Mouse (Mus musculus) layer of hippocampus, adult 9-11 months (tissue): ENCODE results near the gene Pcnx3.
"Not testable (repeated sequence)": the region's sequence is repeated elsewhere in the genome, so short reads cannot be mapped to it uniquely, and the experiment has no call there.

Experiments
- DNase-seq: peaks from one replicate; pipeline ENCODE4 v3.0.0; 2022

The Pcnx3 gene

DNA sequence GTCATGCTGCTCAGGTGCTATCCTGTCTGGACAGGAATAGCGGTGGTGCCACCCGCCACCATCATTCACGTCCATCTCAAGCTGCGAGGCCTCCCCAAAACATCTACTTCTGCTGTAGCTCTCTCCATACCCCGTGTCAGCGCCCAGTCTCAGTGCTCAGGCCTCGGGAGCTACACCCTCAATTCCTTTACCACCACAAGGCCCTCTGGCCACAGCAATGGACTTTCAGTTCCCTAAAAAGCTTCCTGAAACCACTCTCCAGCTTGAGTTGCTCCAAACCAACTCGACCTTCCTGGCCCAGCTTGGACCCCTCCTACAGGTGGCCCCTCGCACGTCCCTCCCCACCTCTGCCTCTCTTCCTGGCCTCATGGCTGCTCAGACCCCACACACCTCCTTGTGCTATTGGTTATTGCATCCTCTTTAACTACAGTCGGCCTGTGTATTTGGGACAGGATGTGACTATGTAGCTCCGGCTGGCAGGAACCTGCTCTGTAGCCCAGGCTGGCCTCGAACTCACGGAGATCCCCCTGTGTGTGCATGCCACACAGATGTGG lies 23.3 kb upstream of the Pcnx3 start:
- DNase-seq, result no peak

DNA sequence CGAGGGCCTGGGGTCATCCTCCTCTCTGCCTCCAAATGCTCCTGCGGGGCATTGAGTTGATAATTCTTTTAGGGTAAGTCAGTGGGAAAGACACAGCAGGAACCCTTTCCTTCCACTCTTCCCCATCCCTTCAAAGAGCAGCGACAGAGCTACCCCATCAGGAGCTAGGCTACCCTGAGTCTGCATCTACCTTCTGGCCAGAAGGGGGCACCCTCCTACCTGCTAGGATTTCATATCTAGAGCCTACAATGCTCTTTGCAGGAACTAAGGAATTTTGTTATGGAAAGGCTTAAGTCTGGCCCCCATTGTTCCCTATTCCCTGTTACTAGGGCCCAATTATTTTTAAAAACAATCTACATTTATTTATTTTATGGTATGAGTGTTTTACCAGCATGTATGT lies 22.5 kb upstream of the Pcnx3 start:
- peak; percentile 70 for DNase-seq

DNA sequence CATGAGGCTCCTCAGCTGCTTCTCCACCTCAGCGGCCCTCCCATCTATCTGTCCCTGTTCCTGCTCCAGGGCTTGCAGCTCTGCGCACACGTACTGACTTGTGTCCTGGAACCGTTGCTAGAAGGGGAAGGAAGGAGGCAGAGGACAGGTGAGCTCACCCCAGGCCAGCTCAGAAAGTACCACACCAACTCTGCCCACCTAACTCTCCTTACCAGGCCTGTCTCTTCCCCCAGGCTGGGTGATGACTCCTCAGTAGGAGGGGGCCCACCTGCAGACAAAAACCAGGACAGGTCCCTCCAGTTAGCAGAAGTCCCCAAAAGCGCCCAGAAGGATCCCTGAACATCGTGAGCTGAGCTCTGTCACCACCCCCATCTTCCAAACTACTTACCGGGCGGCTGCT lies 21.9 kb upstream of the Pcnx3 start:
- DNase-seq, result no peak

DNA sequence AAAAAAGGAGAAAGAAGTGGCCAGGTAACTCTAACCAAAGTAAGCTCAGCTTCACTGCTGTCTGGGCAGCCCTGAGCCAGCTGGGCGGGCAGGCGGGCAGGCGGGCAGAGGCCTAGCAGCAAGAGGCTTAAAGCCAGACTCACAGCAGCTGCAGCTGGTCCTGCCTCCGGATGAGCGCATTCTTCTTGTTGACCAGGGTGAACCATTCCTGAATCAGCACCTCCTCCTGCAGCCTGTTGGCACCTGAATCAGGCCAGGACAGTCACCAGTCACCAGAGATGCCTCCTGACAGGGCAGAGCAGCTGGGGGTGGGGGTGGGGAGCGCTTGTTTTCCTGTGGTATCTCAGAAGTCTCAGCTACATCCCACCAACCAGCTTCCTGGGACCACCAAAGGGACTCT lies 21.4 kb upstream of the Pcnx3 start:
- no peak for DNase-seq

DNA sequence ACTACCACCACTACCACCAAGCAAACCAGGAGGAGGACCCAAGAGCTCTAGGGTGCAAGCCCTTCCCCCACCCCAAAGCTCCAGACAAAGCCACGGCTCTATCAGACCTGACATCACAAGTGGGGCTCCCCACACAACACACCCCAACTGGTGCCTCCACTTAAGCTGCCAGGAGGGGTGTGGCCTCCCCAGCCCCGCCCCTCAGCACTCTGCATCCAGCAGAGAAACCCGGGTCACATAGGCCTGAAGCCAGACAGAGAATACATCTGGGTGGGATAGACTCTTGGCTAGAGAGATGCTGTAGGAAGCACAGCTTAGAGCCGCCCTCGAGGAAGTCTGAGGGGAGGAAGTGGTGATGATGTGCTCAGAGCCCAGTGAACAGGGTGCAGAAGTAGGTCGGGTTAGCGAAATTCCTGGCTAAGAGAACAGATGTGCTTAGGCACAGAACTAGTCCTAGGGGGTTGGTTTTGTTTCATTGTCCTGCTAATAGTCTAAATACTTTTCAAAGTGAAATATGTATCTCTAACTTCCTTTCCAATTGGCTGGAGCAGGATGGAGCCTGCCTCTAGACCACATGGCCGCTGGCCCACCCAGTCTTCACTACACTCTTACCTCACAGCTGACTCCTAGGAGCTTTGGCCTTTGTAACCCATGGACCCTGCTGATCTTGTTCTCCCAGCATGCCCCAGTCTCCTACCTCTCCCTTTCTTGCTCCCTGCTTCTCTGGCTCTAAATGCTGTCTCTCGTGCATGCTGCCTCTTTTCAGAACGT lies 16.3 kb upstream of the Pcnx3 start:
- DNase-seq, result no peak

DNA sequence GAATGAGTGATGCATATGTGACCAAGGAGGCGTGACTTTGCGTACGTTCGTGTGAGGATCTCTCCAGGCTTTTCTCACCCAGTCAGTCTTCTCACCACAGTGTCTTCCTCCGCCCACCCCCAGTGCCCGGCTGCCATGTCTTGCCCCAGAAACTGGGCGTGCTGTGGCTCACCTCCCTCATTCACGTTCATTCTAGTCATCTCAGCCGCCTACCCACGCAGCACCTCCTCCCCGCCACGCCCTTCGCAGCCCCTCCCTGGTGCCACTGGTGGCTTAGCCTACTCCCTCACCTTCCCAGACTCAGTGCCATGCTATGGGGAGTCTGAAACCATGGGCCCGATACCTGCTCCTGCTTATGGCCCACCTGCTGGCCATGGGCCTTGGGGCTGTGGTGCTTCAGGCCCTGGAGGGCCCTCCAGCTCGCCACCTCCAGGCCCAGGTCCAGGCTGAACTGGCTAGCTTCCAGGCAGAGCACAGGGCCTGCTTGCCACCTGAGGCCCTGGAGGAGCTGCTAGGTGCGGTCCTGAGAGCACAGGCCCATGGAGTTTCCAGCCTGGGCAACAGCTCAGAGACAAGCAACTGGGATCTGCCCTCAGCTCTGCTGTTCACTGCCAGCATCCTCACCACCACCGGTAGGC lies 15.6 kb upstream of the Pcnx3 start, which contains the start of gene Kcnk7:
Gene Kcnk7, plus strand, starts transcription at position 205 of the 638 bp plus-strand sequence.
- no peak for DNase-seq

DNA sequence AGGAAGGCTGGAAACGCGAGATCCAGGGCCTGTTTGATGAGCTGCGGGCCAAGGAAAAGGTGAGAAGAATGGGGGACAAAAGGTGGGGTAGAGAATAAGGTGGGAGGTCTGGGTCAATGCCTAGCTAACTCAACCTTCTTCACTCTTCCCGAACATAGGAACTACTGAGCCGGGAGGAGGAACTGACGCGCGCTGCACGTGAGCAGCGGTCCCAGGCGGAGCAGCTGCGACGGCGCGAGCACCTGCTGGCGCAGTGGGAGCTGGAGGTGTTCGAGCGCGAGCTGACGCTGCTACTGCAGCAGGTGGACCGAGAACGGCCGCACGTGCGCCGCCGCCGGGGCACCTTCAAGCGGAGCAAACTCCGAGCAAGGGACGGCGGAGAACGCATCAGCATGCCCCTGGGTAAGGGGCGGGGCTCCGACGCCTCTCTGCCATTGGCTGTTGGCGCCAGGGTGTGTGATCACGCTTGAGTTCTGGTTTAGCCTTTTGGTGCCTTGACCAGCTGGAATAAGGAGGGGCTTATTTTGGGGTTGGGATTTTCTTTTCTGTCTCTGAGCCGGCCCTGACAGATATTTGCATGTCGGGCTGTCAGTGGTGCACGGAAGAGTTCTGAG lies 7.2 kb upstream of the Pcnx3 start:
- DNase-seq, result no peak

DNA sequence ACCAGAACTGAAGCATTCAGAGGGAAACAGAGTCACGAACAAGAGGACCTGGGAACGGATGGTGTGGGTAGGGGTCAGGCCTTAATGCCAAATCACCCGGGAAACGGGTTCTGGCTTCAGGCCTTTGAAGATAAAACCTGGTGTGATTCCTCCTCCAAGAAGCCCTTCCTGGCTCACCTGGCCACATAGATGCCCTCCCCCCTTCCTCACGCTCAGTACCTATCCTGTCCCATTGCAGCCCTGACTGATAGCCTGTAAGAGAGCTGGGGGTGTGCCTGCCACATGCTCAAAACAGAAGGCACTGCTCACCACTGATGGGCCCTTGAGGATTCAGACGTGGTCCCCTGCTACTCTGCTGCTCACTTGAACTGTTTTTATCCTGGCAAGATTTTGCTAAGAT lies 5.1 kb upstream of the Pcnx3 start:
- no peak for DNase-seq

DNA sequence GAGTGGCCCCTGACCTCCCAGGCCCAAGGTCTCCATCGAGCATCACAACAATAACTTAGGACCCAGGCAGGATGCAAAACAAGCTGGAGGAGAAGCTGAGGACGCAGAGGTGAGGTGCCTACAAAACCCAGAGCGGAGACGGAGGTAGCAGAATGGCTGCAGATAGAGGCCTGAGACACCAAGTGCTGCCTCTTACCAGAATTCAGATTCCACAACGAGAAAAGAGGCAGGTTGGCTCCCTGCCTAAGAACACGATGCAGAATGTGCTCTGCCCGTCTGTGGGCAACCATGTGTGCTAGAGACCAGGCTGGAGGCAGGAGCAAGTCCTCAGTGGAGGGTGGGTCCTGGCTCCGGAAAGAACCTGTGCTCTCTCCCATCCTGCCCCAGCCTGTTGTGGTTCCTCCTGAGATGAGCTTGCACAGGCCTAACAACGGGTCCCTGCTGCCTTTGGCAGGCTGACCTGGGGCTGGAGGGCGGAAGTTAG lies 4.2 kb upstream of the Pcnx3 start:
- DNase-seq, result no peak

DNA sequence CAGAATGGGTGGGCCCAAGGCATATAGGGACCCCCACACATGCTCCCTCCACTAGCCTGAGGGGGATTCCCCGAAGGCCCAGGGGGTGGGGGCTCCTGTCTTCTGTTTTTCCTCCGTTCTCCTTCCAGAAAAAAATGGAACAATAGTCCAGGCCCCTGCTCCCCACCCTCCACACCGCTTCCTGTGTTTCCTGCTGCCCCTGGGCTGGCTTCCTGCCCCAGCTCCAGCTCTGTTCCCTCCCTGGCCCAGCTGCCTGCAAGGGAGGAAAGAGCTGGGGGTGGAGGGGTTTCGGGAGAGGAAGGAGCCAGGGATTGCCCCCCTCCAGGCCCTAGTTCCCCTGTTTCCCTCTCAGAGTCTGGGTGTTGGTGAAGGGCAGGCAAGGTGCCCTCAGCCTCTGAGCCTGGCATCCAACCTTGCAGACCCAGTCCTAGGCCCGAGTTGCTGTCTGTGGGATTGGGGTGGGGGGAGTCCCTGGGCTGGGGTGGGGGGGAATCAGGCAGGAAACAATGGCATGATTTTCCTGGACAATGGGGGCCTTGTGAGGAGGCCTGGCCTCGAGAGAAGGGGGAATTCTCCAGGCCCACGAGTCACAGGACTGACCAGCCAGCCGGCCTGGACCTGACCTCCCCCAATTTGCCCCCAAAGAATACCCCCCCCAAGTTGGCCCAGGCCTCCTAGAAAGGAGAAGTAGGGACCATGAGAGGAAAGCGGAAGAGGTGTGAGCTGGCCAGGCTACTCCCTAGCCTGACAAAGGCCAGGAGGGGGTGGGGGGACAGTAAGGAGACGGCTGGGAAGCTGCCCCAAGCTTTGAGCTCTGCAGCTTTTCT lies 3.6 kb upstream of the Pcnx3 start:
- DNase-seq, result peak; percentile 62

DNA sequence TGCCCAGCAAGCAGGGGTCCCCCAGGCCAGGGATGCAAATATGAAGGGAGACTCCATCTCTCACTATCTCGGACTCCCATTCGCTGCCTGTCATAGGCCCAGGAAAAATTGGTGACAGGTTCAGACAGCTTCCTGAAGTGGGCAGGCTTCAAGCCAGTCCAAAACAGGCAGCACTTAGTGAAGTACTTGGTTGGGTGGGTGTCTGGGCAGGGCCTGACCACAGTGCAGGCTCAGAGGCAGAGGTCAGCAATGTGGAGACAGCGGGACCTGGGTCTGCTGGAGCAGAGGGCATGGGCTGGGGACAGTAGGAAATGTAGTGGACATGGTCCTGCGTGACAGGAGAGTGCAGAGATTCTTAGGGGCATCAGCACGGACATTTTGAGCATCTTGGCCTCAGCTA lies 2.9 kb upstream of the Pcnx3 start:
- DNase-seq, result no peak

DNA sequence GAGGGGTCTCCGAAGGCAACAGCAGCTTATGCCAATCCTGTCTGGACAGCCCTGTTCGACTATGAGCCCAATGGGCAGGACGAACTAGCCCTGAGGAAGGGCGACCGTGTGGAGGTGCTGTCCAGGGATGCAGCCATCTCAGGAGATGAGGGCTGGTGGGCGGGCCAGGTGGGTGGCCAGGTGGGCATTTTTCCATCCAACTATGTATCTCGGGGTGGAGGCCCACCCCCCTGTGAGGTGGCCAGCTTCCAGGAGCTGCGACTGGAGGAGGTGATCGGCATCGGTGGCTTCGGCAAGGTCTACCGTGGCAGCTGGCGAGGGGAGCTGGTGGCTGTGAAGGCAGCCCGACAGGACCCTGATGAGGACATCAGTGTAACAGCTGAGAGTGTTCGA lies 1.6 kb upstream of the Pcnx3 start:
- peak; percentile 37 for DNase-seq

DNA sequence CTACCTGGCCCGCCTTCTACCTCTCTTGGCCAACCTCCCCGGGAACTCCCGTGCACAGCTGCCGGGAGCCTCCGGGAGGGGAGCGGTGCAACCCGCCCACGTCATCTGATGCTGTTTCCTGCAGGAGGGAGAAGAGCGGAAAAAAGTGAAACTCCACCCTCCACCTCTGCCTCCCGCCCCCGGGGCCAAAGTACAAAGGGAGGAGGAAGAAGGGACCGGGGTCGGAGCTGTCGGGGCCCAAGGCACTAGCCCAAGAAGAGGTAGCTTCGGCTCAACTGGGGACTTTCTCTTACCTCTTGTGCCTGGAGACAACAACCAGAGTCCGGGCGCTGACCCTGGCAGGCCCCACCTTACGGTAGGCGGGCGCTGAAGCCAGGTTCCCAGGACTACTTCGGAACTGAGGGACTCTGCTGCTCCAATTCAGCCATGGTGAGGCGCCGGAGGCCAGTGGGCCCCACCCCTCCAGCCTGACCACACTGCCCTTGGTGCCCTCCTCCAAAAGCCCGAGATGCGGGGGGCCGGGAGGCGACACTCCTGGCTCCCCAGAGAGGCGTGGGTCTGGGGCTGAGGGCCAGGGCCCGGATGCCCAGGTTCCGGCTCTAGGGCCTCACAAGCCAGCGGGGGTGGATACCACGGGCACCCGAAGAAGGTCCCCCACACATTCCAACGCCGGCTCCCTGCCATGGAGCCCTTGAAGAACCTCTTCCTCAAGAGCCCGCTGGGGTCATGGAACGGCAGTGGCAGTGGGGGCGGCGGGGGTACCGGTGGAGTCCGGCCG lies 1.0 kb upstream of the Pcnx3 start:
- peak; percentile 88 for DNase-seq

DNA sequence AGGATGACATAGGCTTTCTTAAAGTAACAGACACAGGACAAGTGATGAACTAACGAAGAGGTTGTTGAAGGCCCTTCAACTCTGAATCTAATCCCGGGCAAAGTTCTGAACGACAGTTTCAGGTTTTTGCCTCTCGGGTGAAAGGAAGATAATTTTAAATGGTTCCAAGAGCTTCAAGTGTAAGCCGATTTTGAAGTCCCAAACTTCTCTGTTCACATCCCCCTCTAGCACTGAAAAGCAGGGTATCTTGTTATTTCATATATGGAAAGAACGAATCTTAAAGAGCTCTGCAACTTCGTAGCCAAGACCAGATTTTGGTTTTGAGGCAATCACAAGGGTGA lies 350 bp upstream of the Pcnx3 start:
- no peak for DNase-seq

DNA sequence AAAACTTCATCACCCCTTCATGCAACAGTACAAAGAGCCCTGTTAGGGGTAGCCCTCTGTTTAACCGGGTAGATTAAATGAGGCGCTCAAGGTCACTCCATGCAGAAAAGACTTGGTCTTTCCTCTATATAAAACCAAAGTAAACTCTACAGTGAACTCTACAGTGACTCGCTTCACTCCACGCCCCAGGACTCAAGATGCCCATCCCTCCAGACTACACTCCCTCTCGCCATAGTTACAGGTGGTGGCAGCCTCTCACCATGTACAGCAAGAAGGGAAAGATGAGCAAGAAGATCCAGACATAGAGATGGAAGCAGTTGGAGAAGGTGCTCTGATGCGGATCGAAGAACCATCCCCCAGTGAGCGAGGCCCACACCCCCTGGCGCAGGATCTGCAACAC lies 970 bp downstream of the Pcnx3 start:
- no peak for DNase-seq

DNA sequence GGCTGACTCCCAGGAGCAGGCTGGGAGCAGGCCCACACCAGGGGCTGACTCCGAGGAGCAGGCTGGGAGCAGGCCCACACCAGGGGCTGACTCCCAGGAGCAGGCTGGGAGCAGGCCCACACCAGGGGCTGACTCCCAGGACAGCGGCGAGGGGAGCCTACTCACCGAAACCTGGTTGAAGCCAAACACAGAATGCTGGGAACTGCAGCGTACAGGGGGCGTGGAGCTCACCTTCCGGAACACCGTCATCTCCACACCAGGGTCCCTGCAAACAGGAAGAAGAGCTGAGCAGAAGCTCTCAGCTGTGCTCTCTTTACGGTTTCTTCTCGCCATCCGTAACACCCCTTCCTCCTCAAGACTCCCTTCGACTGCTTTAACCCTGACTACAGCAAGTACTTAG lies 1.8 kb downstream of the Pcnx3 start:
- DNase-seq, result not testable (repeated sequence)

DNA sequence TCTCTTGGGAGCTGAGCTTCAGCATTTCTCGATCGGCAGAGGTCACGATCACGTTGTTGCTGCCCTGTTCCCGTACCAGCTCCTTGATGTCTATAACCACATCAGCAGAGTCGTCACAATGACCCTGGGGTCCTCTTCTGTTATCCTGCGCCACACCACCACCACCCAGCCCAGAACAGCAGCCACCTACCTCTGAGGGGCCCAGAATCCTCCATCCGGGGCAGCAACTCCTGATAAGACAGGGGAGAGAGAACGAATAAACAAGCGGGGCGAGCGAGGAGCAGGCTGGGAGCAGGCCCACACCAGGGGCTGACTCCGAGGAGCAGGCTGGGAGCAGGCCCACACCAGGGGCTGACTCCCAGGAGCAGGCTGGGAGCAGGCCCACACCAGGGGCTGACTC lies 2.3 kb downstream of the Pcnx3 start:
- no peak for DNase-seq

DNA sequence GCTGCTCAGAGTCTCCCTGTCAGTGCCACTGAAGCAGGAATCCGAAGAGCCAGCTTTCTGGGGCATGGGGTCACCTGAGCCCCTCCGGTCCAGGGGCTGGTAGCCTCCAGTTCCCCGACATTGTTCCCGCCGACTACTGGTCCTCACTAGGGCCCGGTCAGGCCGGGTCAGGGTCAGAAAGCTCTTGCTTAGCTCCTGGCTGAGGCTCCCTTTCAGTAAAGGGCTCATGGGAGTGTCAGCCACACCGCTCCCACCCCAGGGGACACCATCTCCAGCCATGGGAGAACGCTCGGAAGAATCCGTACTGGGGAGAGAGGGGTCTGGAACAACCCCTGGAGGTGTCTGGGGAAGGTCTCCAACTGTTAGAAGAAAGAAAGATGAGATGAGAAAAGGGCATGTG lies 2.8 kb downstream of the Pcnx3 start:
- DNase-seq, result no peak

DNA sequence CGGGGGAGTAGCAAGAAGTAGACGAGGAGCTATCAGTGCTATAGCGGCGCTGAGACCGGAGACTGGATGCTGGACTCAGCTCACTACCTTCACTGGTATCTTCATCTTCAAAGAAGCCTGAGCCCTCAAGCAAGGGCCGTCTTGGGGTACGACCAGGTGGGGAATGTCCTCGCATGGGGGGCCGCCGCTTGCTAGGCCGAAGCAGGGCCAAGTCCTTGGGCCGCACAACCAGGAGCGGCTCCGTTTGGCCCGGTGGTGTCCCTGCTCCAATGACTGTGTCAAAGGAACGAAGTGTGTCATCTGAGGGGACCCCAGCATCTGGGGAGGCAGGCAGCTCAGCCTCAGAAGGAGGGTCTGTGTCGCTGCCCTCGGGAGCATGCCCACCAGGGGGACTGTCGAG lies 3.3 kb downstream of the Pcnx3 start:
- no peak for DNase-seq

DNA sequence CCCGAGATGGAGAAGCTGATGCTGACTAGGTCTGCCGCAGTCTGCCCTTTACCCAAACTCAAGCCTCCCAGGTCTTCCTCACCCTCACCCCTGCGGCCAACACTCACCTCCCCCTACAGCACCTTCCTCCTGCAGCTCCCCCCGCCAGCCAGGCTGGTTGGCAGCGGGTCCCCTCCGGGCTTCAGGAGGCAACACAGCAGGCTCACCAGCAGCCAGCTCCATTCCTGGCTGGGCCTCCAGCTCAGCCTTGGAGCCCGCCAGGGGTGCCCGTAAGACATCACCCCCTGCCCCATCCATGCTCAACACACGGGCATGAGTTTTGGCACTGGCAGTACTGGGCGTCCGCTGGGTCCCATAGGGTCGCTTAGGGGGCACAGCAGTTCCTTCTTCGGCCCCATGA lies 3.7 kb downstream of the Pcnx3 start:
- DNase-seq, result no peak

DNA sequence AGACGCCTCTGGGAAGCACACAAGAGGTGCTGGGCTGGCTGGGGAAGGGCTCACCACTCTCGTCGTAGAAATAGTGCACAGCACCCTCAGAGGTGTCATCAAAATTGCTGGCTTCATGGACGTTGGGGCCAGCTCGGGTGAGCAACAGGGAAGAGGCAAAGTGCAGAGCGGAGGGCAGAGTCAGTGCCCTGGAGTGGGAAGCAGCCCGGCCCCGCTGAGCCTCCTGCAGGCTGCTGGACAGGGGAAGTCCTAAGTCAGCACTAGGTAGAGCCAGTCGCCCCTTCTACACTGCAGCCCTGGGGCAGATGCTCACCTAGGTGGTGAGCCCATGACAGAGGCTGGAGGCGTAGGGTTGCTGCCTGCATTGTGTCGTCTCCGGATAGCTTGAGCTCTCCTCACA lies 4.5 kb downstream of the Pcnx3 start:
- DNase-seq, result no peak

DNA sequence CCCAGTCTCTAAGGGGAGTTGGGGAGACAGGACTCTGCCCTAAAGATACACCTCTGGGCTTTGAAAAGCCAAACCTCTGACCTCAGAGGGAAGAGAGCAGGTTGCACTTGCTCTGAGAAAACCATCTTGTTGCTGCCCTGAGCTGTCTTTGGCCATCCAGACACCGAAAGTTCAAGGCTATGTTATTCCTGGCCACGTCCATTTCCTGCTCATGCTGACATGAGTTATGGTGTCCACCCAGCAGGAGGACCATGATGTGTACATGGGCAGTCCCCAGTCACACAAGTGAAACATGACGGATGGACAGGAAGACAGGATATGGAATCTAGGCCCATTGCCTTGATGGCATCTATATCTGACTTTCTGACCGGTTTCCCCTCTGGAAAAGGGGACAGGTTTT lies 8.3 kb downstream of the Pcnx3 start:
- no peak for DNase-seq
